Mouse (Mus musculus) cortical plate, adult 2 months (tissue): ENCODE results near the gene Nynrin.
A peak's percentile ranks its signal among the peaks of the same experiment; 100 is the strongest.

ENCODE experiments used
- CTCF ChIP-seq: fragments of 200-500 bp; IDR thresholded peaks from 2 replicates; pipeline ENCODE4 v1.5.1; 2011; ENCODE audit warnings: mild to moderate bottlenecking, control low read depth, low read length; ENCODE audit not compliant: insufficient read depth; ENCODE audit errors: extremely low read depth
- POLR2A ChIP-seq: fragments of 200-500 bp; IDR thresholded peaks from 2 replicates; pipeline ENCODE4 v1.6.1; 2011; ENCODE audit warnings: mild to moderate bottlenecking, low read length, control low read depth; ENCODE audit not compliant: insufficient read depth; ENCODE audit errors: extremely low read depth

GRCm38 (mm10) chr14:55879623-55880022, 25.8 kb downstream of the Nynrin start:
- TF ChIP-seq POLR2A: no peak
- peak; percentile 87 for TF ChIP-seq CTCF
